Mouse (Mus musculus) naive thymus-derived CD4-positive, alpha-beta T cell, adult 2 months (primary cell): ENCODE data around the gene Cog6.

Experiments
- DNase-seq: peaks from one replicate; pipeline ENCODE4 v3.0.0-alpha.2; 2011; ENCODE audit warnings: low read depth

Cog6 gene

GRCm38 (mm10) chr3:52962391-52962790, 54.6 kb downstream of the Cog6 start:
- DNase-seq: no peak

GRCm38 (mm10) chr3:52961661-52962060, 55.4 kb downstream of the Cog6 start:
- DNase-seq: peak; percentile 41

- no peak for DNase-seq
Observed at GRCm38 (mm10) chr3:52960951-52961350, 56.1 kb downstream of the Cog6 start.

- DNase-seq: no peak
Observed at GRCm38 (mm10) chr3:52958444-52959120, 58.5 kb downstream of the Cog6 start.

- DNase-seq: no peak
Observed at GRCm38 (mm10) chr3:52957861-52958260, 59.2 kb downstream of the Cog6 start.

GRCm38 (mm10) chr3:52956236-52956635, 60.8 kb downstream of the Cog6 start:
- peak; percentile 38 for DNase-seq

GRCm38 (mm10) chr3:52955481-52956019, 61.5 kb downstream of the Cog6 start:
- no peak for DNase-seq

GRCm38 (mm10) chr3:52954656-52955055, 62.4 kb downstream of the Cog6 start:
- peak; percentile 81 for DNase-seq

GRCm38 (mm10) chr3:52953831-52954230, 63.2 kb downstream of the Cog6 start:
- DNase-seq: no peak

- no peak for DNase-seq
Observed at GRCm38 (mm10) chr3:52948824-52949223, 68.2 kb downstream of the Cog6 start.

GRCm38 (mm10) chr3:52947444-52947843, 69.6 kb downstream of the Cog6 start:
- no peak for DNase-seq

- DNase-seq: no peak
Observed at GRCm38 (mm10) chr3:52940832-52941468, 76.1 kb downstream of the Cog6 start.

- no peak for DNase-seq
Observed at GRCm38 (mm10) chr3:52938398-52938797, 78.6 kb downstream of the Cog6 start.

GRCm38 (mm10) chr3:52937739-52938306, 79.2 kb downstream of the Cog6 start:
- DNase-seq: no peak

GRCm38 (mm10) chr3:52931956-52932355, 85.1 kb downstream of the Cog6 start:
- DNase-seq: no peak
